Mouse (Mus musculus): ENCODE data around the gene C77080.

- TF ChIP-seq CTCF (IDR thresholded peaks at IDR 0.05; ENCODE audit: borderline replicate concordance, insufficient read depth, low read depth, low read length) (no peak), POLR2A (IDR thresholded peaks at IDR 0.05; ENCODE audit: borderline replicate concordance, insufficient read depth, low read length) (no peak)
These were observed 49.7 kb downstream of the C77080 start for GRCm38 (mm10) chr4:129211461-129211860.
